Mouse (Mus musculus): ENCODE data around the gene Timm9.

Gene Timm9

GRCm38 (mm10) chr12:71136130-71136973, at the start of gene Timm9, which contains the start of gene 2700049A03Rik:
Gene Timm9, minus strand, starts transcription at chr12:71136684.
Gene 2700049A03Rik, plus strand, starts transcription at chr12:71136848.
- WGBS = under 1% methylated on average over 52 of the region's 52 CpGs

GRCm38 (mm10) chr12:71184396-71184795, 47.9 kb upstream of the Timm9 start:
- WGBS = 95% methylated on average over 4 of the region's 4 CpGs

GRCm38 (mm10) chr12:71183736-71184135, 47.3 kb upstream of the Timm9 start:
- WGBS = 97% methylated on average over 3 of the region's 3 CpGs

DNA sequence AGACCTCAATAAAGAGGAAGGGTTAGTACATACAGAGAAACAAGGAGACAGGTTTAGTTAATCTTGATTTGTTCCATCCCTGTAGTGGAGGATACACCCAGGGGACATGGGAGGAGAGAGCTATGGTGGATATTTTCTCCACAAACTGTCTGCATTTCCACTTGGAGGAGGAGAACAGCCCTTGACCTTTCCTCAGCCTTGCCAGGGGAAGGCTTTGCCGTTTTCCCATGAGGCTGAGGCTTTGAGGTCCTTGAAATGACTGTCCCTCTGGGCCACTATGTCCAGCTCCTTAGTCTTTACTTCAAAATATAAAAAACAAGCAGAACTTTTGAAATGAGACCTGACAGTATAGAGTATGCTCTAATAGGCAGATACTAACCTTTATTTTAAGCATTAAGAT, 33.4 kb upstream of the Timm9 start:
- 78% methylated on average over 1 of the region's 1 CpGs for WGBS

GRCm38 (mm10) chr12:71164410-71164809, 27.9 kb upstream of the Timm9 start:
- WGBS = 97% methylated on average over 9 of the region's 9 CpGs

DNA sequence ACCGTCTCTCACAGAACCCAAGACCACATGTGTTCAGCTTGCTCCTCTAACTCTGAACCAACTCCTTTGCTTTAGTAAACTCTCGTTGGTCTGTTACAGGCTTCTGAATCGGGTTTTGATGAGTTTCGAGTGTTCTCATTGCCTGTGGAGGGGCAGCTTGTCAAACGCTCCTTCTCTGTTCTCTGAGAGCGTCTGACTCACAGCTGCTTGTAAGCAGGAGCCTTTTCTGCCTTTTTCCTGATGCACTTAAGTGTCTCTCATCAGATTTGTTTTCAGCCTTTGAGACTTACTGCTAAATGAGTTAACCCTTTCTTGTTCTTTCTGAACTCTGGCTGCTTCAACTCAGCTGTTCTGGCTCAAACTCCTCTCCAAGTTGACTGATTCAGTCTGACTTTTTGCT, 21.5 kb upstream of the Timm9 start:
- WGBS = 84% methylated on average over 6 of the region's 6 CpGs

GRCm38 (mm10) chr12:71154979-71155378, 18.5 kb upstream of the Timm9 start:
- 92% methylated on average over 6 of the region's 6 CpGs for WGBS

GRCm38 (mm10) chr12:71150167-71150566, 13.7 kb upstream of the Timm9 start:
- 96% methylated on average over 8 of the region's 8 CpGs for WGBS

- WGBS = 90% methylated on average over 6 of the region's 6 CpGs
These were observed 13.0 kb upstream of the Timm9 start for GRCm38 (mm10) chr12:71149456-71149855.

DNA sequence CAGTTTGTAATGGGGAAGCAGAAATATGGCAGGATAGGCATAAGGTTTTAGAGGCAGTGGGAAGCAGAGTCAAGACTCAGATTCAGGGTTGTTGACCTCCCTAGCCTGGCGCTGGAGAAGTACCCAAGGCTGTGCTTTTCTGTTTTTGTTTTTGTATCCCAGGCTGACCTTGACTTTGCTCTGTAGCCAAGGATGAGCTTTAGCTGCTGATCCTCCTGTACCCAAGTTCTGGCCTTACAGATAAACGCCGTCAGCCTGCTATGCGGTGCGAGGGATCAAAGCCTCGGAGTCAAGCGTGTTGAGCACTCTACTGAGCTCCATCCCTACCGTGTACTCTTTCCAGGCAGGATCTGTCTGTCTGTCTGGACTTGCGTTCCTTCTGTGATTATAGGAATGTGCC, 12.3 kb upstream of the Timm9 start:
- 95% methylated on average over 9 of the region's 9 CpGs for WGBS

- 88% methylated on average over 3 of the region's 3 CpGs for WGBS
These were observed 11.2 kb upstream of the Timm9 start for GRCm38 (mm10) chr12:71147641-71148040.

GRCm38 (mm10) chr12:71139258-71139828, 2.9 kb upstream of the Timm9 start:
- WGBS = 79% methylated on average over 5 of the region's 5 CpGs

DNA sequence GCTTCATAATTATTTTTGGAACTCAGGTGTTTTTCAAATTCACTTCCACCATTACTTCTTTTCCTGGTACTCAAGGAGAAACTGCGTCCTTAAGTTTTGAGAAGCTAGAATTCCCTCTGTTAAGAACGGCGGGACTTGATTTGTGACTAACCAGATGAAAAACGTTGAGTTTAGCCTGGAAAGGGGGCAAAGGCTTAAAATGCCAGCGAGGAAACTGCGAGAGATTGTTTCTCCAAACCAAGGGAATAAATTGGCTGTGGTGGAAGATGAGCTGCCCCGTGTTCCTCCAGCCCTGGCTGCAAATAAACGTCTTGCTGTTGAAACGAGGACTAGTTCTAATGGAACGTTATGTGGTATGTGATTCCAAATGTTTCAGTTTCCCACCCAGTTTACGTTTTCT, 1.2 kb upstream of the Timm9 start:
- WGBS = 2% methylated on average over 11 of the region's 11 CpGs

- under 1% methylated on average over 30 of the region's 30 CpGs for WGBS
These were observed 549 bp upstream of the Timm9 start for GRCm38 (mm10) chr12:71136974-71137491.

GRCm38 (mm10) chr12:71135581-71135980, 903 bp downstream of the Timm9 start:
- WGBS = 13% methylated on average over 5 of the region's 5 CpGs

DNA sequence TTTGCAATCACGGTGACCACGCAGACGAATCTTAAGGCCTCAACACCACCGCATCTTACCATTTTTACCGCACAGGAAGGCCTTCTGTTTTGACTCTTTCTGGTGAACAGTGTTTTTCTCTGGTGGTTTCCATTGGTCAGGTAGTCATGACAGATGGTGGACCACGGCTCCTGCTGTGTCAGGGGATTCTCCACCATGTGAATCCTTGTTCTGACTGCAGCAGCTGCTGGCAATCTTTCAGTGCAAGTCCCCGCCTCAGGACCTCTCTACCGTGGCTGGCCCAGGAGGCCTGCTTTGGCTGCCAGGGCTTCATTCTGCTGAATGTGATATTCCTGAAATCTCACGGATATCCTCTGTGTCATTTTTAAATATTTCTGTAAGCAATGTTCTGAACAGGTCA, 13.2 kb downstream of the Timm9 start:
- WGBS = 79% methylated on average over 9 of the region's 9 CpGs

- WGBS = 91% methylated on average over 10 of the region's 10 CpGs
These were observed 13.8 kb downstream of the Timm9 start for GRCm38 (mm10) chr12:71122731-71123130.

GRCm38 (mm10) chr12:71116411-71116810, 20.1 kb downstream of the Timm9 start:
- 67% methylated on average over 5 of the region's 5 CpGs for WGBS

DNA sequence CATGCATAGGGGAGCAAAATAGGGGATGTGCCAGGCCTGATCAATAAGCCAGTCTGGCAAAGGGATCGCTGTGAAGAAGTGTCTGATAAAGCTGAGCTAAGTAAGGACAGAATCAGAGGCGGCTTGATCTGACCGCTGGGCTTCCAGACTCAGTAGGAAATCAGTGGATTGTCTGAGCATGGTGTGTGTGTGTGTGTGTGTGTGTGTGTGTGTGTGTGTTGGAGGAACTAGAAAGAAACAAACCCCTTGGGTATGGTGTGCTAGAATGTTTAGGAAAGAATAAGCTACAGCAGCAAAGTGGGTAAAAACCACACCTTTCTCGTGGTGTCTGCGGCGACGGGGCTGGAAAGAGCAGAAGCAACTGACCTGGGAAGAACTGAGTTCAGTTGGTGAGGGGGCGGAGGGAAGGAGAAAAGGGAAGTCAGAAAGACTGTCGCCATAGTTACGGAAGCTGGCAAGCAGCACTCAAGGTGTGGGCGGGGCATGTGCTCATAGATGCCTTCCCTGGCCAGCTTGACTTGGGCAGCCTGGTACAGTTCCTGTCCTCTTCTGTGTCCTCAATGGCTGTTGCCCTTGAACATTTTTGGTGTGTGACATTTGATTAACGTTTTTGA, 22.7 kb downstream of the Timm9 start:
- 14% methylated on average over 12 of the region's 12 CpGs for WGBS

DNA sequence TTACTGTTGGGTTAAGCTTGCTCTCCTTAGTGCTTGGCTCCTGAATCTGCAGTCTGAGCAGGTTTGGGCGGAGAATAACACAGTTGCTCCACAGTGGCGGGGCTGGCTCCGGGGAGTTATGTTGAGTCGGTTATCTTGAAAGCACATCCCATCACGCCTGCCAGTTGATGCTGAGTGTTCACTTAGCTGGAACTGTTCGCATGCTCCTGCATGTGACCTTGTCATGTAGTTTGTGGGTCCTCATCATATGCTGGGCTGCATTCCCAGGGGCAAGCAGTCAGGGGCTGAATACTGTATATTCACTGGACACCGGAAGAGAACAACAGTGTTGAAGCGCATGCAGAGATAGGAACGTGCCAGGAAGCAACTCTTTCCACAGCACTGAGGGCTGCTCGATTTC, 23.4 kb downstream of the Timm9 start:
- WGBS = 59% methylated on average over 10 of the region's 10 CpGs

GRCm38 (mm10) chr12:71111331-71111730, 25.2 kb downstream of the Timm9 start, which contains the start of gene Tomm20l:
Gene Tomm20l, plus strand, starts transcription at chr12:71111428.
- 13% methylated on average over 33 of the region's 33 CpGs for WGBS

- WGBS = 86% methylated on average over 6 of the region's 6 CpGs
These were observed 29.2 kb downstream of the Timm9 start for GRCm38 (mm10) chr12:71107216-71107771.

All from cerebral cortex, adult 2 months (tissue).